Mouse (Mus musculus): ENCODE data around the gene Selenow. TPM values are rescaled to one million over a fixed set of nuclear protein-coding genes. Genes with fewer than 3 reads are reported as not detected.
A peak's percentile ranks its signal among the peaks of the same experiment; 100 is the strongest.

The Selenow gene
- 100 to 1,000 TPM; 174 to 216 TPM for total RNA-seq (2021)
- long read RNA-seq, experiment 1, transcript Selenow-201 (6 exons, 736 nt): major isoform, 217 of 234 reads
- long read RNA-seq, experiment 1, partial matches to known transcripts: 10 of 234 reads
- long read RNA-seq, experiment 1, other reads (novel, unspliced or antisense): 7 of 234 reads
- long read RNA-seq, experiment 2, transcript Selenow-201 (6 exons, 736 nt): major isoform, 137 of 149 reads
- long read RNA-seq, experiment 2, partial matches to known transcripts: 7 of 149 reads
- long read RNA-seq, experiment 2, other reads (novel, unspliced or antisense): 5 of 149 reads

DNA sequence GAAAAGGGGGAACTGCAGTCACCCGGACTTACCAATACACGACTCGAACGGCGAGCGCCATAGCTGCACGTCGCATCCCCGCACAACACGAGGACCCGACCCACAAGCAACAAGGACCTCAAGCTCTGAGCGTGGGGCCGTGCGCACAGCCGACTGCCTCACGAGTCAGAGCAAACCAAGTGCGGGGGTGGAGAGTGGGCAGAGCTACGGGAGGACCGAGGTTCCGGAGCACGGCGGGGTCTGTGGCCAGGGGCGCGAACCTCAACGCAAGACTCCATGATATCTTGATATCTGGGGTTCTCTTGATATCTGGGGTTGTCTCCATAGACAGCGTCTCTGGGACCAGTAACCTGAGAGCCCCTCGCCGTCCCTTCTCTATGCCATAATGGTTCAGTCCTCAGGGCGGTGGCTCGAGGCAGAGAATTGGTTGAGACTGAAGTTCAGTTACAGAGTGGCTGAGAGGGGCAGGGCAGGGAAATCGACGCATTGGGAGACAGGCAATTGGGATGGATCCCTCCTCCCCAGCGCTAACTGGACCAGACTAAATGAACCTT is at the start of gene Selenow:
TSS of gene Selenow (minus strand) at position 183 of the 554 bp plus-strand sequence.
- DNase-seq: peak; percentile 90 to 93

DNA sequence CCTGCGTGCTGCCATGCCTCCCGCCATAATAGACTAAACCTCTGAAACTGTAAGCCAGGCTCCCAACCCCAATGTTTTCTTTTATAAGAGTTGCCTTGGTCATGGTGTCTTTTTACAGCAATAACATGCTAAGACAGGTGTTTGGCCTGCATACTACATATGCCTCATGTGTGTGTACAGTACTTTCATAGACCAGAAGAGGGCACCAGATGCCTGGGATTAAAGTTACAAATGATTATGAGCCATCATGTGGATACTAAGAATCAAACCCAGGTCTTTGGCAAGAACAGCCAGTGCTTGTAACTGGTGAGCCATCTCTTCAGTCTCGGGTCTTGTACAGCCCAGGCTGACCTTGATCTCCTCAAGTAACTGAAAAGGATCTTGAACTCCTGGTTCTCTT is 47.5 kb upstream of the Selenow start:
- DNase-seq: no peak

DNA sequence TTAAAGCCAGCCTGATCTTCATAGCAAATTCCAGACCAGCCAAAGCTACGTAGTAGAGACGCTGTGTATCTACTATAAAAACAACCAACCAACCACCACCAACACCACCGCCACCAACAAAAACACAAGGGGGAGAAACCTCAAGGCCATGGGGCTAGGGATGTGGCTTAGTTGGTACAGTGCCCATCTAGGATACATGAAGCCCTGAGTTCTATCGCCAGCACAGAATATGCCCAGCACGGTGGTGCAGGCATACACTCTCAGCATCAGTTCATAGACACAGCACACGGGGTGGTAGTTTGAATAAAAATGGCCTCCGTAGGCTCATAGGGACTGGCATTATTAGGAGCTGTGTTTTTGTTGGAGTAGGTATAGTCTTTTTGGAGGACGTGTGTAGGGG is 46.1 kb upstream of the Selenow start:
- no peak for DNase-seq

DNA sequence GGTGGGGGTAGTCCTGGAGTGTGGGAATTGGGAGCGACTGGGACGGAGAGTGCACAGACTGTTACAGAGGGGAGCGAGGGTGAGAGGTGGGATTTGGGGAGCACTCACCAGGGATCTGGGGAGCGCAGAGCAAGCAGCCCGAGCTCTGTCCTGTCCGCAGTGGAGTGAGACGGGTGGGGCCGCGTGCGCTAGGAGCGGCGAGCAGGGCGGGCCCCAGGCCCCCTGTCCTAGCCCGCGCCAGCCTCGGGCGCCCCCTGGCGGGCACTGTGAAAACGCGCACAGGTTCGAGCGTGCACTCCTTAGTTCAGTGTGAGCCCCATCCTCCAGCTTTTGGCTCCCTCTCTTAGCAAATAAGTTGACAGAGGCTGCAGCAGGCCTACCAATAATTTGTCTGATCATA is 45.1 kb upstream of the Selenow start, which contains the start of gene Ehd2:
TSS of gene Ehd2 (minus strand) at position 256 of the 400 bp plus-strand sequence.
- DNase-seq: peak; percentile 84 to 91

DNA sequence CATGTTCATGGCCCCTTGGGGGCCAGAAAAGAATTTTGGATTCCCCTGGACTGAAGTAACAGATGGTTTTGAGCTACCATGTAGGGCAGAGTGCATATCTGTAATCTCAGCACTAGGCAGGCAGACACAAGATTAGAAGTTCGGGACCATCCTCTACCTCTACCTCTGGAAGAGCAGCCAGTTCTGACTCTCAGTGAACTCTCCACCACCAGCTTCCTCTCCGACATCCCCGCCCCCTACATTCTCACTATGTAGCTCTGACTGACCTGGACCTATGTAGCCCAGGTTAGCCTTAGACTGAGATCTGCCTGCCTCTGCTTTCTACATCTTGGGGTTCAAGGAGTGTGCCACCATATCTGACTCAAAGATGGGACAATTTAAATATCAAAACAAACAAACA is 44.3 kb upstream of the Selenow start:
- DNase-seq: no peak

DNA sequence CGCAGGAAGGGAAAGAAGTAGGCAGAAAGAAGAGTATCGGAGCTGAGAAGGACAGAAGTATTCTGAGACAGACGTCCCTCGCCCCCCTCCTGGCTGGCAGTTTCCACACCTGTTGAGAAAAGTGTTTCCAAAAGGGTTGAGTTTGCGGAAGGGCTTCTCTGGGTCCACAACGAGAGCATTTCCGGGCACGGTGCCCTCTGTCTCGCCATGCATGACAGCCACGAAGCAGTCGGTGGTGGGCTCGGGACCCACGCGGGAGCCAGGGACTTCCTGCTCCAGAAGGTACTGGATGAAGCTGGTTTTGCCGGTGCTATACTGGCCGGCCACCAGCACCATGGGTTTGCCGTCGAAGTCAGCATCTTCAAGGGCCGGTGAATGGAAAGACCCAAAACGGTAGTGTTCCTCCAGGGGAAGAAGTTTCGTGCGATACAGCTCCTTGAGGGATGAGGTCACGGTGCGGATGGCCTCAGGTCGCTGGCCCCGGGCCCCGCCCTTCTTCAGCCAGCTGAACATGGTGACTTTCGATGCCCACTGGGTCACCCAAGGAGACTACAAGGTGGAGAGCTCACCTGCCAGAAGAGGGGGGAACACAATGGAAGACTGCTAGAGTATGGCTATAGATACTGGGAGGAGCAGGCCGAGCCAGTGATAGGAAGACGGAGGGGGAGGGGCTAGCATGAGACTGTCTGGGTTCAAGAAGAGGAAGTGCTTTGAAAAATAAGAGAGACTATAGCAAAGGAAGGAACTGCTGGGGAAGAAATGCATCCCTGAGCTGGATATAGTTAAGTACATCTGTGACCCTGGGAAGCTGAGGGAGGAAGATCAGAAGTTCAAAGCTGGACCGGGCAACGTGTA is 41.8 kb upstream of the Selenow start:
- DNase-seq: no peak

DNA sequence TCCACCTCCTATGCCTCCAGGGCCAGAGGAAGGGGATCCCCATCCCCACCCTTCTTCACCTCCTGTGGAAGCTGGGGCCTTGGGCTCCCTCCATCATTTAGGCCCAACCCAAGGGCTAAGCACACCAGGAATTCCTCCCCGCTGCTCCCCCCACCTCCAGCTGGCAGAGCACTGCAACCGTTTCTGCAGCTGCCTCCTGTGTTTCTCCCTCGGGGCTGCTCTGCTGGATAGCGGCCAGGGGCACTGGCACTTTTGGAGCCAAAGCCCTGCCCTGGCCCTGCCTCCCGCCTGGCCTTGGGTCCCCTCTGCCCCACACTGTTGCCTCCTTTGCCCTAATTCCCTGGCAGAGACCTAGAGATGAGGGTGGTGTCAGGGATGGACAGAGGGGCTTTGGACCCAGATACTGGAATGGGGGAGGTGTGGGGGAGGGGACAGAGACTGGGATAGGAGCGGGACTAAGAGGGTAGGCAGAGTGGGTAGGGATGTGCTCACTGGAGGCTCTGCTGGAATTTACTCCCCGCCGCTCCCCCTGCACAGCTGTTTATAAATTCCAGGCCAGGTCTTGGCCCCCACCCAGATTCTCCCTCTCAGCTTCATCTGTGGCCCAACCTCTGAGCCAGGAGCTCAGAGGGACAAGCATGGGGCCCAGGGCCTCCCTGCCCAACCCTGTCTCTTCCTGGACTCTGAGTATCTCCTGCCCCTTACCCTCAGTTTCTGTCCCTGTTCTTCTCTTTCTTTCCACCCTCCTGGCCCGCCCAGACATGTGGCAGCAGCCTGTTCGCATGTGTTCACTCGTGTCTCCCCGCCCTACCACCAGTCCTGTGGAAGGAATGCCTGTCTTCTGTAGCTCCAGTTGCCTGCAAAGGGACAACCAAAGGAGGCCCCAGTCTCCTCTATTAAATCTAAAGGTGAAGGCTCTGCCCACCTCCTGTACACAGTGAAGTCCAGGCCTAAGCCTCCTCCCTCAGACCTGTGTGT is 40.4 kb upstream of the Selenow start:
- DNase-seq: peak; percentile 87 to 91

DNA sequence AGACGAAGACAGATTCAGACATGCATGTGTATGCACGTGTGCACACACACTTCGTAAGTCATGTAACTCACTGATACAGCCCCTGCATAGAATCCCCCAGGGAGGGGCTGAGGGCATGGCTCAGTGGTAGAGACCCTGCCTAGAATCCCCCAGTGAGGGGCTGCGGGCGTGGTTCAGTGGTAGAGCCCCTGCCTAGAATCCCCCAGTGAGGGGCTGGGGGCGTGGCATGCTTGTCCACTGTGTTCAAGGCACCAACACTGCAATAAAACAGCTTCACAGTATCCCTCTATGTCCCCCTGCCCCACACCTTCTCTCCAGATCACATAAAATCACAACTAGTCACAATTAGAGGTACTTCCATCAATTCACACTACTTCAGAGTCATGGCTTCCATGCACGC is 39.6 kb upstream of the Selenow start:
- no peak for DNase-seq

DNA sequence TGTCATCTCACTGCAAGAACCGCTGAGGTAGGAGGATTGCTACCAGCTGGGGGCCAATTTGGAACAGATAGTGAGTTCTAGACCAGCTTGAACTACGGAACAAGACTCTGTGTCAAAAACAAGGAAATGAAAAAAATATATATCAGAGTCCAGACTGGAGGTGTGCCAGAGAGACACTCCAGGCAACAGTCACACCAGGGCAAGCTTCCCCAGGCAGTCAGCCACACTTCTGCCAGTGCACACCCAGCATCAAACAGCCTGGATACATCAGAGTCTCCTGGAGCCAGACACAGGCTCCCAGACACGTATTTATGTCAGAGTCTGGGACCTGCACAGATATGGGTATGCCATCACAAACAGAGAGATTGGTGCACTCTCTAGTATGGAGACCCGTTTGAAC is 39.0 kb upstream of the Selenow start:
- no peak for DNase-seq

DNA sequence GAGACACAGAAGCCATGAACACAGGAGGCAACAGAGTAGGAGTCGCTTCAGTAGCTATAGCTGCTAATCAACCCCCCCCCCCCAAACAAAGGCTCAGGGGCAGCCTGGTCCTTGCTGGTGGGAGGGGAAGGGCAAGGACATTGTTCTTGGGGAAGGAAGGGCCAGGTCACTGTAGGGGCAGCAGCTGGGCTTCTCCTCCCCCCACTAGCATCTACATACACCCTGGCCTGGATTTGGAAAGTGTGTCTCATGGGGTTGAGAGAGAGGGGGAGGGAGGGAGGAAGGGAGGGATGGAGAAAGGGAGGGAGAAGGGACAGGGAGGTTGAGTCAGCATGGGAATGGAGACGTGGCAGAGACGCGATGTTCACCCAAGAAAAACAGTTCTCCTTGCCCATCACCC is 38.5 kb upstream of the Selenow start:
- DNase-seq: no peak

DNA sequence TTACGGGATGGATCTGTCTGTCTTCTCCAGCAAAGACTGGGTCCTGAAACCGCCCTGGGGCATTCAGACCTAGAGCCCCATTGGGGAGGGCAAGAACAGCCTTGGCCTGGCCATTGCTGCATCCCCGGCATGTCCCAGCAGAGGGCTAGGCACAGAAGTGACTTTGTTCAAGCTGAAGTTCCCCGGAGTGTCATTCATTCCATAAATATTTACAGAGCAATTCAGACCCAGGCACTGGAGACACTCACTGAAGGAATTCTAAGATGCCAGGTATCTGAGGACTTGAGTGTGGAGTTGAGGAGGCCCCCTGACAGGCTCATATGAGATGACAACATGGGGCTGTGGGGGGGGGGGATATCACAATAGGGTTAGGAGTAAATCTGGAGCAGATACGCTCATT is 33.9 kb upstream of the Selenow start:
- DNase-seq: no peak

DNA sequence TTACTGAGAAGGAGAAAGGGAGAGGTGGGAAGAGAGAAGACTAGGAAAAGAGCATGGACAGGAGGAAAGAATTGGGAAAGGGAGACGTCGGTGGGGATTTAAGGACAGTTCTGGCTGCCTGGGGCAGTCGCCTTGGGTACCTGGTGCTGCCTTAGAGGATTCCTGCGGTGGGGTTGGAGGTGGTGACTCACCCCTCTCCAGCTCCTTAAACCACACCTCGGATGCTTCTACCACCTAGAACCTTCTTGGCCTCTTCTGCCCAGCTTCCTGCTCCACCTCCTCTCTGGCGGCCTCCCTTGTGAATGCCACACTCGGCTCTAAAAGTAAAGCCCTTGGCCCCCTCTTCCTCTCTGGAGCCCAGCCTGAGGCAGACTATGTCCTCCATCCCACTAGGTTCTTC is 33.3 kb upstream of the Selenow start:
- no peak for DNase-seq

DNA sequence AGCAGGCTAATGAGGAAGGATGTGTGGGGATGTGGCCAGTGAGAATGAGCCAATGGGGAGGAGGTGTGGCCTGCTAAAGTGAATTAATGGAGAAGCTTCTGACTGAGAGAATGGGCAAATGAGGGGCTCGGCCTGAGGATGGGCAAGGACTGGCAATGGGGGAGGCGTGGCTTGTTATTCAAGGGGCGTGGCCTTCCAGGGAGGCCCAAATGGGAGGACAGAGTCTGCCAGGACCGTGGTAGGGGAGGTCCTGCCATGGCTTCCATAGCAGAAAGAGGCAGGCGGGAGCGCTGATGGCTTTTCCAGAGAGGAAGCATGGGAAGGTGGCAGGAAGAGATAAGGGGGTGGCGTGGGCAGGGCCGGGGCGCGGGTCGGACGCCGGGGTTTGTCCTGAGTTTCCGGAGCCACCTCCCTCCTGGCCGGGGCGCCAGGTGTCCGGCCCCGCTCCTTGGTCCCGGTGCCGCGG is 32.8 kb upstream of the Selenow start:
- DNase-seq: peak; percentile 25 to 61

DNA sequence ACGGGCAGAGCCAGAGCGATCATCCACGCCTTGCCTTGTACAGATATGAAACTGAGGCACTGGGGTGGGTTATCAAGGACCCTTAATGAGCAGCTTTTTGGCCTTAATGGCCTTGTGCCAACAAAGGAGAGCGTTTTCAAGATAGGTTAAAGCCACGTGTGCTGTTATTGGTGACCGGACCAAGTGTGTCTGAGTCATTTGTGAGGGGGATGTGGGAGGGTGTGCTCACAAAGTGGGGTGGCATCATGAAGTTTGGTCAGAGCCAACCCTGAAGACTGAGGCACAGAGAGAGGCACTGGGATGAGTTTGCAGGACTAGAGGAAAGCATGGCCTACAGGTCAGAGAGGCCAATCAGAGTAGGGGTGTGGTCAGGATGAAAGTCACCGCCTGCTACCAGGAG is 32.2 kb upstream of the Selenow start:
- DNase-seq: no peak

DNA sequence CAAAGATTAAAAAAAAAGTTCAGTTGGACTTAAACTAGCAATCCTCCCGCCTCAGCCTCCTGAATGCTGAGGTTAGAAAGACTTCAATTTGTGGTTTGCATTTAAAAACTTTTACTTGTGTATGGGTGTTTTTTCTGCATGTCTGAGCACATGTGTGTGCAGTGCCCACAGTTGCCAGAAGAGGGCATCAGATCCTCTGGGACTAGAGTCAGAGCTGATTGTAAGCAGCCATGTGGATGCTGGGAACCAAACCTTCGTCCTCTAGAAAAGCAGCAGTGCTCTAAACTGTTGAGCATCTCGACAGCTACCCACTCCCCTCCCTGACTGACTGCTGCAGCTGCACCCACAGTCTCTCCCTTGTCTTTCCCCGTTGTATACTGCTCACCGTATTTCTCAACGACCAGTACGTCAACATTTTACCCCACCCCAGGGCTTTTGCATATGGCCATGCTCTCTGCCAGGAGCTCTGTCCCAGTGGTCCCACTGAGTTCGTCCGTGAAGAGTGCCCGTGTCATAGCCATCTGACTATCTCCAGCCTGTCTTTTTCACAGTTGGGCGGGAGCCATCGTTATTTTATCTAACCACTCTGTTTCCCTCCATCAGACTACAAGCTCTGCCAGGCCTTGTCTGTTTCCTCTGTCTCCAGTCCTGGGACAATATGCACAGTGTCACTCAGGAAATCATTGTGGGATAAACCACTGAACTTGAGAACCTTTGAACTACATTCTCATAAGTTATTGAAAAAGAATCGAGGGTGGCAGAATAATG is 31.3 kb upstream of the Selenow start:
- DNase-seq: no peak

DNA sequence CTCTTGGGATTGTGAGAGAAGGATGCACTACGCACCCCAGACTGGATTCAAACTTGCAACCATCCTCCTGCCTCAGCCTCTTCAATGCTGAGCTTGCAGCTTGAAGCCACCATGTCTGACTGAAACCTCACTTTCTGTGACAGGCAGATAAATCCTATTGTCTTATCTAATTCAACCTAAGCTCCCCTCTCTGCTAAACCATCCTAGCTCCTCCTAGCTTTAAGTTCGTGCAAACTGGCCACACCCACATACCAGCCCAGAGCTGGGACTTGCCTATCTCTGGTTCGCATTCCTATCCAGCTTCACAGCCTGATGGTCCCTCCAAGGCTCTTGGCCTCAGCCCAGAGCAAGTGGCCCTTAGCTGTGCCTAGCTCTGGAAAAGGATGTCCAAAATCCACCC is 30.2 kb upstream of the Selenow start:
- DNase-seq: no peak

DNA sequence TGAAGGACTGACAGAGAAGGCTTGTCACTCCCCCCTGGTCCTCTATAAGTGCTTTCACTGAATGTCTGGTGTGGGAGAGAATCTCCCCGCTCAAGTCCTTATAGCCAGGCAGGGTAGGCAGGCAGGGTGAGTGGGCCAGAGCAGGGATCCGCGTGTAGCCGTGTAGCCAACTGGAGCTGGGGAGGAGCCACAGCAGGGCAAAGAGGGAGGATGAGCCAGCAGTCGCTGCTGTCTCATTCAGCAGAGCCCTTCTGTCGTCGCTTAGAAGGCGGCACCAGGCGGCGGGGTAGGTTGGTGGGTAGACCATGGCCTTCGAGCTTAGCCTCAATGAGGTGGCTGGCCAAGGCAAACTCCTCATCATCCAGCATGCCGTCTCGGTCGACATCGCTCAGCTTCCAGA is 27.8 kb upstream of the Selenow start:
- no peak for DNase-seq

DNA sequence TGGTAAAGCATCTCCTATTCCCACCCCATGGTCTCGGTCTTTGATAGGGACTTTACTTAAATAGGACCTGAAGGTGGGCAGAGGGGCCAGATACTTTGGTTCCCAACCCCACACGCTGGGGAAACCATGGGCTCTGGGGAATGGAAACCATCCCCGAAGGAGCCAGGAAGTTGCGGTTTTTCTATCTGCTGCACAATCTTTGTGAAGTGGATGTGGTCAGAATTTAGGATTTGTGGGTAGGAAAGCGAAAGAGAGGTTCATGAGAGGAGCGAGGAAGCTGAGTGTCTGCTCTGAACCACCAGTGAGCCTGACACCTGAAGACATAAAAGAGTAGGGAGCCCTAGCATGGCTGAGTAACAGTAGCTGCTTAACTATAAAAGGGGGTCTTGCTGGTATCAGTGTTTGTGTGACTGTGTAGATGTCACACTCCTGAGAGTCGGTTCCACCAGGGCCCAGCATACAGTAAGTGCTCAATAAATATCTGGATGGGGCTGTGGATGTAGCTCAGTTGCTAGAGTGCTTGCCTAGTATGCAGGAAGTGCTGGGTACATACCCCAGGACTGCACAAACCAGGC is 27.1 kb upstream of the Selenow start:
- no peak for DNase-seq

DNA sequence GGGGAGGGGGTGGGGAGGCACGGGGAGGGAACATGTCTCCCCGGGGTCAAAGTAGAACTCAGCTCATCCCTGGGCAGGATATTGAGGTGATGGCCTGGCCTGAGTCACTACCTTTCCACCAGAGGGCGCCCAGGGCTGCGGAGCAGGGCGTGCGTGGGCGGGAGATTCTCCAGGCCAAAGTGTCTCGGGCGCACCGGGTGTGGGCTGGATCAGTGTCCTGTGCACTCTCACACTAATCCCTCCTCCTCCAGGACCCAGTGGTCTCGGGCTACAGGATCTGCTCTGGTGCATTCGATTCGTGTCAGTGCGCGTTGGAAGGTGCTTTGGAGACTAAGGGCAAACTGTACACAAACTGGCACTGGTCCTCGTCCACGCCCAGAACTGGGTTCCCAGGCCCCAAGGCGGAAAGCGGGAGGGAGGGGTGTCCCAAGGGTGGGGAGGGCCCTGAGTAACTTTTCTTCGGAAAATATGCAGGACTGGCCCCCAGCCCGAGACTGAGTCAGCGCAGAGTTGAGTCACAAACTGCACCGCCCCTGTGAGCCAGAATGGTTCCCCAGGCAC is 26.3 kb upstream of the Selenow start:
- DNase-seq: peak; percentile 93

DNA sequence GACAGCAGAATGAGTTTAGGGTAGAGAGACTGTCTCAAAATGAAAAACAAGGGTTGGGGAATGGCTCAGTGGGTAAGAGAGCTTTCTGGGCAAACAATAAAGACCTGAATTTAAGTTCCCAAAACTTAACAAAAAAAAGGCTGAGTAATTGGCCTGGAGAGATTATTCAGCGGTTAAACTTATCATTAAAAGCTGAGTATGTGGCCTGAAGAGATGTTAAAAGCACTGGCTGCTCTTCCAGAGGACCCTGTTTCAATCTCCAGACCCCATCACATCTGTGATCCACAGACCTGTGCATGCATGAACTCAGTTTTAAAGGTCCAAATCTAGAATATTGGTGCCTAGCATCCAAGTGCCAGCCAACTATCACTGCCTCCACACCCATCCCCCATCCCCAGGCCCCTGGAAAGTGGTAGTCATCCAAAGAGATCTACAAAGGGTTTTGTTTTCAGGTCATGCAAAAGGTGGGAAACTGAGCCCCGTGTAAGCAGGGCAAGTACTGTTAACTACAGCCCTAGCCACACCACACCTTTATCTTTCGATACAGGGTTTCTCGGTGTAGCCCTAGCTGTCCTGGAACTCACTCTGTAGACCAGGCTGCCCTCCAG is 25.6 kb upstream of the Selenow start:
- no peak for DNase-seq

Measured in adrenal gland, postnatal 36 days (tissue).